Comparison of ENCODE assay signal across 16 mouse cellular contexts in genomic region chr10:78293576-78293975, GRCm38 (mm10).
"Had no signal": no experiment of that assay in that cellular context is flagged by ENCODE, and none has a peak within 500 bp of the region (broad histone marks: within the 10 kb centered on the region; RNA-seq: fewer than 3 reads in every experiment).

No protein-coding gene starts in this region.

- H3K4me3 ChIP-seq: hindbrain, embryonic 12.5 days; limb, embryonic 13.5 days; lung, embryonic 15.5 days; midbrain, embryonic 12.5 days; neural tube, embryonic 13.5 days had no signal

- ATAC-seq: hindbrain, embryonic 16.5 days; inflammation-experienced regulatory T-cells, adult 6 months; intestine, postnatal 0 days; midbrain, embryonic 16.5 days had no signal

- H3K9ac ChIP-seq: hindbrain, embryonic 12.5 days; limb, embryonic 13.5 days; liver, embryonic 14.5 days; lung, embryonic 15.5 days; midbrain, embryonic 12.5 days; neural tube, embryonic 13.5 days had no signal

- DNase-seq: layer of hippocampus, adult 9-11 months; left cerebral cortex, postnatal 4 days; lung, postnatal 14 days; retina, postnatal 1 day; right cerebral cortex, postnatal 4 days; spleen, adult 18-20 months had no signal

- H3K4me1 ChIP-seq: hindbrain, embryonic 12.5 days had no signal

- H3K36me3 ChIP-seq: hindbrain, embryonic 12.5 days; lung, embryonic 15.5 days; midbrain, embryonic 12.5 days; neural tube, embryonic 13.5 days had no signal

- H3K27ac ChIP-seq: hindbrain, embryonic 12.5 days; limb, embryonic 13.5 days; liver, embryonic 14.5 days; lung, embryonic 15.5 days; midbrain, embryonic 12.5 days; neural tube, embryonic 13.5 days had no signal

- H3K27me3 ChIP-seq: hindbrain, embryonic 12.5 days; limb, embryonic 13.5 days; lung, embryonic 15.5 days; midbrain, embryonic 12.5 days; neural tube, embryonic 13.5 days had no signal

- H3K9me3 ChIP-seq: hindbrain, embryonic 12.5 days; limb, embryonic 13.5 days; lung, embryonic 15.5 days; midbrain, embryonic 12.5 days; neural tube, embryonic 13.5 days had no signal

- H3K4me2 ChIP-seq: hindbrain, embryonic 12.5 days; limb, embryonic 13.5 days; lung, embryonic 15.5 days; midbrain, embryonic 12.5 days; neural tube, embryonic 13.5 days had no signal
